Mouse (Mus musculus) yolk sac, embryonic 10.5 days (tissue): ENCODE measurements around the gene Cmas.

ENCODE experiments used
- DNase-seq: peaks from one replicate; pipeline ENCODE4 v3.0.0-alpha.2; 2017; ENCODE audit warnings: low spot score

The Cmas gene

DNA sequence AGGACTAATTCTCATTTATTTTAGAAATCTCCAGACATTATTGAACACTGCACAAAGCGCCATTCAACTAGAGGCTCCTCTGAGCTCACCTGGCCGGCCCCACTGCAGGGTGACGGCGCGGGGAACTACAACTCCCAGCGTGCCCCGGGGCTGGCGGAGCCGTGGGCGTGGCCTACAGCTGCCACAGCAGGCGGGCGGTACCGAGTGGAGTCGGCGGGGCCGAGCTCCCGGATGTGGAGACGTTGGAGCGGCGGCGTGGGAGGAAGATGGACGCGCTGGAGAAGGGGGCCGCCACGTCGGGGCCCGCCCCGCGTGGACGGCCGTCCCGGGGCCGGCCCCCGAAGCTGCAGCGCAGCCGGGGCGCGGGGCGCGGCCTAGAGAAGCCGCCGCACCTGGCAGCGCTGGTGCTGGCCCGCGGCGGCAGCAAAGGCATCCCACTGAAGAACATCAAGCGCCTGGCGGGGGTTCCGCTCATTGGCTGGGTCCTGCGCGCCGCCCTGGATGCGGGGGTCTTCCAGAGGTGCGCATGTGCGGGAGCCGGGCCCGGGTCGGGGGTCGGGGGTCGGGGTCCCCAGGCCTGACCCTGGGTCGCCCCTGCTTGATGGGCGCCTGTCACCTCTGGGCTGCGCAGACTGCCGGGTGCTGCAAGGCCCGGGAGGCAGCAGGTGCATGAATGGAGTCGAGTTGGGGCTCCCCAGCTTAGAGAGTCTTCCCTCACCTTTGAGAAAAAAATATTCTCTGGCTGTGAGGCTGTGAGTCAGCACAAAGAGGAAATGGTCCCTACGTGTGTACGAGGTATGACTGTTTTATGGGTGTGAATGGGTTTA, at the start of gene Cmas:
Gene Cmas, plus strand, starts transcription at position 180 of the 827 bp plus-strand sequence.
- peak; percentile 89 for DNase-seq

GRCm38 (mm10) chr6:142706688-142707087, 49.8 kb upstream of the Cmas start:
- DNase-seq, result no peak

DNA sequence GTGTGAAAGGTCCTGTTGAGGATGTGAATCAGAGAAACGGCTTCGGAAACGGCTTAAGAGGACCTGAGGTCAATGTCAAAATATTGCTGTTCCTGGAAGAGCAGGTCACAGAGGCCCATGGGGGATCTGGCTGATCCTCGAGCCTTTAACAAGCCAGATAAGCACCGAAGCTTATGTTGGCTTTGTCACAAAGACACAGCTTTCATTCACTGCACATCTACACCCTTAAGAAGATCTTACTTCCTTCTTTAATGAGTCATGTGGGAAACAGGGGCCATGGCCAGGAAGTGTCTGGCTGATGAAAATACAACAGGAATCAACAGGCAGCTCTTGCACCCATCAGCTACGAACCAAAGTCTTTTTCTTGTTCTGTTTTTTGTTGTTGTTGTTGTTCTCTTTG, 48.1 kb upstream of the Cmas start:
- no peak for DNase-seq

DNA sequence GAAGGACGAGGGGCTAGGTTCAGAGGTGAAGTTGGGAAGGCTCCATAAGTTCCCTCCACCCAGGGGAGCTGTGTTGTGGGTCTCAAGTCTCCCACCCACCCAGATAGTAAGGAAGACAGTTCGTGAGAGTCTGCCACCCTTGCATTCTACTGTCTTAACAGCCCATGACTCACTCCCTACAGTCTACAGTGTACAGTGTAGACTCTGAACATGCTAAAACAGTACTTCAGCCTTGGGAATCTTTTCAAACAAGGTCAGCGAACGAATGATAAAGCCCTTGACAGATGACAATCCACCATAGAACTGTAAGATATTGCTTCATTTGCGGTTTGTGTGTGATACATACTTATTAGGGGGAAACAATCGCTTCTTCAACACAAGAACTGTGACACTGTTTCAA, 45.8 kb upstream of the Cmas start:
- DNase-seq, result no peak

DNA sequence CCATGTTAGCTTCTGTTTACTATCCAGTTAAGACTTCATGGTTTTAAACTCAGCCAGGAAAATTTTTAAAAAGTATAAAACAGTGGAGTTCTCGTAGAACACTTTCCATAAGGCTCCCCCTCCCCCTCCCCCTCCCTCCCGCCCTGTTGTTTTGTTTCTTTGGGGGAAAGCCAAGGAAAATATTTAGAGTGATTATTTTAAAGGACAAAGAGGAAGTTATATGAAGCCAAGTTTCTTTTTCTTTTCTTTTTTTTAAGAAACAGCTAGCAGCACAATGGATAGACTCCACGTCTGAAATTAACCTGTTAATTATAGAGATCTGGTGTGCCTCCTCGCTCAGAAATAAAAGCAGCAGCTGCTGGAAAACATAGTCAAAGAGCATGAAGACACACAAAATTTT, 45.4 kb upstream of the Cmas start:
- DNase-seq, result no peak

GRCm38 (mm10) chr6:142715026-142715425, 41.5 kb upstream of the Cmas start:
- no peak for DNase-seq

DNA sequence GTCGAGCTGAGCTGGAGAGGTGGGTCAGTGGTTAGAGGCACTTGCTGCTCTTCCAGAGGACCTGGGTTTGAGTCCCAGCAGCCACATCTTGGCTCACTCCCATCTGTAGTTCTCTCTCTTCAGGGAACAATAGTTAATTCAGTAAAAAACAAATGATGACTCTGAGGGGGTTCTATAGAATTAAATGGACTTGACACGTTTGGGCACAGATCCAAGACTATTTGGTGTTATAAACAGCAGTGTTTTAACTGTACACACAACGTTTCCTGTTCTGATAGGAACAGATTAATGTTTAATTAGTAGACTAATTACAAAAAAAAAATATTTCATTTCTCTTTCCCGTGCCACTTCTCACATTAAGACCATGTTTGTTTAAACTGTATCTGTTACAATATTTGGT, 39.3 kb upstream of the Cmas start:
- DNase-seq, result no peak

DNA sequence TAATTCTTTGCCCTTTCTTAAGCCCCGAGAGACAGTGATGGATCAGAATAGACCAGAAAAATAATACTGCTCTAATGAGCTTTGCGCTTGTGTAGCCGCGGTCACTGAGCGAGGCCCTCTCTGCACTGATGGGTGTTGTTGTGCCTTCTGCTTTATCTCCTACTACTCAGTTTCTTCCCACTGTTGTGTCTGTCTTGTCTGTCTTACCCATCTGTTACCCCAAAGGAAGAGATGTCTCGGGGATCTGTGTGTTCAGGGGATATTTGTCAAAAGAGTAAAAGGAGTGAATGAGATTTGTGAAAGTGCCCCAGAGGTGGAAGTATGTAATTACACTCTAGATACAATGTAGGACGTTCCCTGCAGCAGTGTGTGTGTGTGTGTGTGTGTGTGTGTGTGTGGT, 38.3 kb upstream of the Cmas start:
- no peak for DNase-seq

GRCm38 (mm10) chr6:142720641-142721040, 35.8 kb upstream of the Cmas start:
- no peak for DNase-seq

DNA sequence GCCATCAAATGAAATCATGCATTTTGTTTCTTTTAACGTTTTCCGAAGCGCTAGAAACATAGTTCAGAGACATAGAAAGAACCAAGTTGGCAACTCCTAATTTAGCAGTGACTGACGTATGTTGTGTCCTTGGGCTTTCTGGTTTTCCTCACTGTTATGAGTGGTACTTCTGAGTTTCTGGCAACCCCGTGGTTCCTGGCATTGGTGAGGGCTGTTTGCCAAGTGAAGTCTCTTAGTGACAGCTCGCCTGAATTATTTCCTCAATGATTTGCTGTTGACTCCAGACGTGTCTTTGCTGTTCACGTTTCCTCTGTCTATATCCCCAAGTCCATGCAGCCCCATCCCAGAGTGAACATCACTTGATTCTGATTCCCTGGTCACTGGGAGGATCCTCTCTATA, 34.8 kb upstream of the Cmas start:
- no peak for DNase-seq

GRCm38 (mm10) chr6:142726032-142726431, 30.5 kb upstream of the Cmas start:
- no peak for DNase-seq

DNA sequence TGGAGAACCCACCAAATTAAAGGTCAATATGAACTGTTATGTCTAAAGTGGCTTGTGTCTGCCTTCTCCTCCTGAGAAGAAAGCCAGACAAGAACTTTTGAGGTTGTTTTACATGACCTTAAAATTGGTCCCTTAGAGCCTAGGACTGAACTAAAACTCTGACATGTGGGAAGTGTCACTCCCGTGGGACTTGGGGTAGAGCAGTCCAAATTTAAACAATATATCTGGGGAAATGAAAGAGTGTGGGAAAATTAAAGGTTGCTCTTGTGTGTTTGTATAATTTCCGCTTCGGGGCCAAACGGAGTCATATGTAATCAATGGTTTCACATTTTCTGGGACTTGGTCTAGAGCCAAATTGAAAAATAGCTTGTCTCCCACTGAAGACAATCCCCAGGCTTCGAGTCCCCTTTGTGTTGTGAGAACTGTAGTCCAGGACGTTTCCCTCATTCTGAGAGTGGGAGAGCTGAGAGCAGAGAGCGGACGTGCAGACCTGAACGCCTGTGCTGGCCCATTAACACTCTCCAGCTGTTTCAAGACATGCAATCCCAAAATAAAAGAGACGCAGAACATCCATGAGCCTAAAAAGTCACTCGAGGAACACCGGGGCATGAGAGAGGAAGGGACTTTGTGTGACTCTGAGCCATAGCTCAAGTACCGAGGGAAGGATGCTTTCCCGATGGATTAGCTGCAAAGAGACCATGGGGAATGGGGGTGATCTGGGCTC, 23.8 kb upstream of the Cmas start:
- DNase-seq, result no peak

DNA sequence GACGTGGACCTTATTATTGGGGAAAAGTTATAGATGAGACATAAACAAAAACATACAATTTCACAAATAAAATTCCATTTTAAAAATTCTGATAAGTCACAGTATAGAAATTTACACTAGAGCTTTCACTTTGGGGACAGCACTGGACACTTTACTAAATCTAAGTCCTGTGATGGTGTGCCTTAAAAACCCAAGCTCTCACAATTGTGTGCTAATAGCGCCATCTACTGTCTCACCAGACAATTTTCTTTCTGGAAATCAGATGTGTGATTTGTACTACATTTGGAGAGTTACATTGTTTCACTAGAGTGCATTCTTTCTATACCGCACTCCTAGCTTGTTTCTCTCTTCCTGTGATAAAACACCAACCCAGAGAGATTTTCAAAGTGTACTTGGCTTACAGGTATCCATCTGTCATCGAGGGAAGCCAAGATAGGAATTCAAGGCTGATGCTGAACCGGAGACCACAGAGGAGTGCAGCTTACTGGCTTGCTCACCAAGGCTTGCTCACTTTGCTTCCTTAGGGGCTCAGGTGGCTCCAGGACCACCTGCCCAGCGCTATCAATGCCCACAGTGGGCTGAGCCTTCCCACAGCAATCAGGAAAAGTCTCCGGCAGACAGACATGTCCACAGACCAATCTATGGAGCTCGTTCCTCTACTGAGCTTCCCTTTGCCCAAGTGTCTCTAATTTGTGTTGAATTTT, 21.0 kb upstream of the Cmas start:
- no peak for DNase-seq

- DNase-seq, result no peak
Measured at GRCm38 (mm10) chr6:142738225-142738624, 18.3 kb upstream of the Cmas start.

DNA sequence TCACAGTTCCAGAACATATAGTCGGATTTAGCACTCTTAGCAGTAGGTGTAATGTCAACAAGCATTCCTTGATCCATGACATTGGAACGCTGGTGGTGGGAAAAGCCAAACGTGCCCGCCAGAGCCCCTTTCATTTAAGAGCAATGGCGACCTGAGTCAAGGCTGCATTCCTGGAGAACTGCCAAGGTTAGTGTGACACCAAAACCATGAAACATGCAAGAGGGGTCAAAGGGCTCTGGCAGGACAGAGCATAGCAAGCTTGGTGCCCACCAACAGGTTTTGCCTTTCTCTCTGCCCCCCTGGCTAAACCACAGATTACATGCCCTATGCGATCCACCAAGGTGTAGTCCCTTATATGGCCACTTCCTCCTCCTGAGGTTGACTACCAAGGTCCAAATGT, 17.8 kb upstream of the Cmas start:
- DNase-seq, result no peak

DNA sequence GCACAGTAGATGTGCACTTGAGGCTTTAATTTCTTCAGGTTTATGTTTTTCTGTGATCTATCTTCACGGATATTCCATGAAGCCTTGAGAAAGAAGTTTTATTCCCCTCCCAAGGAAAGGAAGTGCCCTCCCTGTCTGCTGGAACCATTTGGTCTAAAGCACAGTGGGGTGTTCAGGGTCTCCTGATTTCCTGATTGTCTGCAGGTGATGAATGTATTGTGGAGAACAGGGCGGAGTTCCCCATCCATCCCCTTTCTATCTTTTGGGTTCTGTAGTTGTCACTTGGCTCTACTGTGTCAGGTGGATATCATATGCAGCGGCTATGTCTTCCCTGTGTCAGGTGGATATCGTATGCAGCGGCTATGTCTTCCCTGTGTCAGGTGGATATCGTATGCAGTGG, 14.7 kb upstream of the Cmas start:
- no peak for DNase-seq

DNA sequence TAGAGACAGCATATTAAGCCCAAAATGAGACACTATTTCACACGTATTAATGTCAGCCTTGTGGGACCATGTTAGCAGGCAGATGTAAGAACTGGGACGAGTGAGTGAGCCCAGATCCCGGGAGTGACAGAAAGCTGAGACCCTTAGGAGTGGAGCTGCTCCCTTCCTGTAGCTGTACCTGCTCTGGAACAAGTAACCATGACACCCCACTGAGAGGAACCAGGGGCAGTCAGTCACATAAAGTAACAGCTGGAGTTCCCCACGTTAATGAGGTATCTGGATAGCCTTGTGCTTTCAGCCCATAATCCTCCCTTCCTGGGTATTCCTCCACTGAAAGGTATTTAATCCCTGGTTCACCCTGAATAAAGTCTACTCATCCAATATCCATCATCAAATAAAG, 13.3 kb upstream of the Cmas start:
- DNase-seq, result no peak

- DNase-seq, result no peak
Measured at GRCm38 (mm10) chr6:142745484-142745883, 11.0 kb upstream of the Cmas start.

DNA sequence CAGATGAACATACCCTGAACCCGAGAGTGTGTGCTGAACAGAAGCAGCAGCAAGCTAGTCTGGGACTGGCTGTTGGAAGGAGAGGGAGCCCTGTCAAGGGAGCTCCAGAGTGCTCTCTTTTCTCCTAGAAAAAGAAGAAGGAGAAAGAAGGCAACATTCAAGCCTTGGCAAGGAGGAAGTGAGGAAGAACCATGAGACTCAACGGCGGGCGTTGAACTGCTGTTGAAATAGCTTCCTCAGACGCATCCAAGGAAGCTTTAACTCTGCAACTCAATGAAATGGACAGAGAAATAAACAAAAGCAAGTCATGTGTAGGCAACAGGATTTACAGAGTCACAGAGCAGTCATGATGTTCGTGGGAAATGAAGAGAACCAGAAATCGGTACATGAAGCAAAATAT, 9.7 kb upstream of the Cmas start:
- DNase-seq, result no peak

GRCm38 (mm10) chr6:142747165-142747564, 9.3 kb upstream of the Cmas start:
- no peak for DNase-seq

- no peak for DNase-seq
Measured at GRCm38 (mm10) chr6:142748057-142748708, 8.3 kb upstream of the Cmas start.

- no peak for DNase-seq
Measured at GRCm38 (mm10) chr6:142751365-142751764, 5.1 kb upstream of the Cmas start.
